Mouse (Mus musculus) lung, embryonic 14.5 days (tissue): ENCODE data around the gene Sfswap. TPM values are rescaled to one million over a fixed set of nuclear protein-coding genes. Genes with fewer than 3 reads are reported as not detected.

Experiments
- ATAC-seq: fragments of 200-750 bp; cut with Nextera tagmentation; 2 replicates; pipeline ENCODE4 v1.8.0; 2017; ENCODE audit warnings: mild to moderate bottlenecking, moderate TSS enrichment, moderate library complexity; ENCODE audit not compliant: insufficient read depth
- DNase-seq: peaks from one replicate; pipeline ENCODE4 v3.0.0-alpha.2; 2015
- H3K27ac ChIP-seq: fragments of 300-500 bp; sonication (generic); 2 replicates; pipeline ENCODE4 v1.5.1; 2014; ENCODE audit warnings: low read depth, mild to moderate bottlenecking, moderate library complexity
- H3K27me3 ChIP-seq: fragments of 300-500 bp; sonication (generic); 2 replicates; pipeline ENCODE4 v1.6.1; 2014; ENCODE audit warnings: low read length, control low read depth; ENCODE audit not compliant: insufficient read depth
- H3K36me3 ChIP-seq: fragments of 300-500 bp; sonication (generic); 2 replicates; pipeline ENCODE4 v1.6.1; 2014; ENCODE audit warnings: control low read depth; ENCODE audit not compliant: insufficient read depth
- H3K4me1 ChIP-seq: fragments of 300-500 bp; sonication (generic); 2 replicates; pipeline ENCODE4 v1.6.1; 2014; ENCODE audit warnings: antibody characterized with exemption, control low read depth; ENCODE audit not compliant: insufficient read depth
- H3K4me2 ChIP-seq: fragments of 300-500 bp; sonication (generic); 2 replicates; pipeline ENCODE4 v1.6.1; 2014; ENCODE audit warnings: mild to moderate bottlenecking
- H3K4me3 ChIP-seq: fragments of 300-500 bp; sonication (generic); 2 replicates; pipeline ENCODE4 v1.5.1; 2014; ENCODE audit warnings: low read depth, low read length
- H3K9ac ChIP-seq: fragments of 300-500 bp; sonication (generic); 2 replicates; pipeline ENCODE4 v1.6.1; 2014
- H3K9me3 ChIP-seq: fragments of 300-500 bp; sonication (generic); 2 replicates; pipeline ENCODE4 v1.6.1; 2016; ENCODE audit warnings: low read depth, low read length, control low read depth
- CTCF ChIP-seq: IDR thresholded peaks from 2 replicates; pipeline ENCODE4 v1.5.1; 2016; ENCODE audit warnings: antibody characterized with exemption, low read depth
- WGBS: fragments of 180-500 bp; shearing (Covaris S2); extraction: QIAGEN DNeasy Blood & Tissue Kit; methylation state at CpG from one replicate; pipeline ENCODE4 v1.1.7; 2014; 5-methylcytosine and 5-hydroxymethylcytosine counted together
- polyA plus RNA-seq: library from polyadenylated mRNA; unstranded; fragments of >200 nt; fragmentation: Nextera tagmentation; extraction: Ambion mirVana; gene quantifications from 2 replicates; pipeline ENCODE4 v1.2.1, GENCODE M21; 2014

Gene Sfswap
- polyA plus RNA-seq, 1 experiment from 2014 or later = 57.3 TPM

DNA sequence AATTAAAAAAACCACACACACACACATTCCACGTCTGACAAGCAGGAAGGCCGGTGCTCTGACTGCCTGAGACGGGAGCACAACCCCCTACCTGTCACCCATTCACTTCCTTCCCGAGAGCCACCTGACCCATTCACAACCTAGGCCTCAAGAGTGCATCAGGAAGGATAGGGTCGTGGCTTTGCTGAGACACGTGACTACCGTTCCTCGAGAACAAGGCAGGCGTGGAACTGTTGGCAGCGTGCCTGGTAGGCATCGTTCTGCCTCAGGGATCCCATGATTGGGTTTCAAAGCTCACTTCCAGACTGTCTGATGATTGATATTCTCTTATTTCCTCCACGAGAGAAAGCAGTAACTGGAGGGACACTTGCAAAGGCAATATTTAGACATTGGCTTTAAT, 77.2 kb downstream of the Sfswap start:
- Histone ChIP-seq H3K27me3 (peaks cover 23% of the 10 kb centered on the region), H3K9me3 (no peaks in the 10 kb centered on the region), H3K27ac (no peak overlapping the region), H3K9ac (no peak overlapping the region), H3K4me1 (no peaks in the 10 kb centered on the region), H3K4me3 (no peak overlapping the region), H3K4me2 (no peak overlapping the region), H3K36me3 (no peaks in the 10 kb centered on the region)
- TF ChIP-seq CTCF = no peak
- 37% methylated on average over 12 of the region's 12 CpGs for WGBS
- DNase-seq (peak; percentile 32), ATAC-seq (no peak)

DNA sequence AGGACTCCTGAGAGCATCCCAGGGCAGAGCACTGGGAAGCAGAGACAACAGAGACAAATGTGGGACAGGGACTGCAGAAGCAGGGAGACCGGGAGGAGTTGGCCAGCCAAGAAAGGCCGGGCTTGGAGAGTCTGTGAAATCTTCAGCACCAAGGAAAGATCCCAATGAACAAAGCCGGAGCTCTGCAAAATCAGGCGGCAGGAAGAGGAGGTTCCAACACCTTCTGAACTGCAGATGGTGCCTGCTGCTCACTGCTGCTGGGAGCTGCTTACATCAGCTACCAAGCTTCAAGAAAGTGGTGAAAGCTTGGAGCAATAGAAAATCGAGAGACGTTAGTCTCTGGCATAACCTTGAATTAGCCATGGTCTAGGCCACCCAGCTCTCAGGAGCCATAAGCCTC, 79.0 kb downstream of the Sfswap start:
- Histone ChIP-seq H3K27ac (no peak overlapping the region), H3K4me3 (no peak overlapping the region), H3K36me3 (no peaks in the 10 kb centered on the region), H3K4me1 (no peaks in the 10 kb centered on the region), H3K4me2 (no peak overlapping the region), H3K27me3 (peaks cover 36% of the 10 kb centered on the region), H3K9me3 (no peaks in the 10 kb centered on the region), H3K9ac (no peak overlapping the region)
- 9% methylated on average over 6 of the region's 6 CpGs for WGBS
- no peak for ATAC-seq
- no peak for TF ChIP-seq CTCF
- peak; percentile 67 for DNase-seq

DNA sequence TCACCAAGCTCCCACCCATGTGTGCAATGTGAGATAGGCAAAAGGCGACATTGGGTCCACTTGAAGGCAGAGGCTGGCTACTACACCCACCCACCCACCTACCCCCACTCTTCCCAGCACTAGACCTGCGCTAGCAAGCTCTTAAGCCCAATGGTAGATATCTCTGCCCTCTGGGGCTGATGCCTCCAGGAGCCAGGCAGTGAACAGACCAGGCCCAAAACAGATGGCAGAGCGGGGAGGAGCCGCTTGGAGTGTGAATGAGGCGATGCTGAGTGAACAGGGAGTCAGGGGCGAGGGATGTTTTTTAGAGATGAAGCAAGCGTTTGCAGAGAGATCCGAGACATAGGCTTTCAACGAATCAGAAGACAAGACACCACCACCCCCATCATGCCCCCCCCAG, 79.6 kb downstream of the Sfswap start:
- H3K9me3 ChIP-seq = no peaks in the 10 kb centered on the region
- H3K4me1 ChIP-seq = no peaks in the 10 kb centered on the region
- H3K4me2 ChIP-seq = no peak overlapping the region
- H3K27me3 ChIP-seq = peaks cover 41% of the 10 kb centered on the region
- WGBS = 50% methylated on average over 9 of the region's 9 CpGs
- no peaks in the 10 kb centered on the region for H3K36me3 ChIP-seq
- no peak overlapping the region for H3K9ac ChIP-seq
- DNase-seq (no peak), ATAC-seq (no peak)
- no peak for TF ChIP-seq CTCF
- H3K27ac ChIP-seq = no peak overlapping the region
- no peak overlapping the region for H3K4me3 ChIP-seq

DNA sequence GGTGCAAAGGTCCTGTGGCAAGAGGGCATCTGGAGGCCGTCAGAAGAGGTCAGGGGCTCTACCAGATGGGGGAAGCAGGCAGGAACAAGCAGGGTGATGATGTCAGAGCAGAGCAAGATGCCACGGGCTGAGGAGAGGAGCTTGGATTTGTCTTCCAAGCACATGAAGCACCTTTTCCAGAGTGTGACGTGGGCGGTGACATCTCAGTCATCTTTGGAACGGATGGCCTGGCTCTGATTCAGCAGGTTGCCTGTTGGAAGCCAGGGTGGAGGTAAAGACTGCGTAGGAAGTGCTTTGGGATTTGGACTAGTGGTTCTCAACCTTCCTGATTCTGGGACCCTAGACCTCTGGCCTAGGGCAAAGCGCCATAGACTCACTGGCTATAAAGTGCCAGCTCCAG, 80.0 kb downstream of the Sfswap start:
- TF ChIP-seq CTCF = no peak
- Histone ChIP-seq H3K27ac (no peak overlapping the region), H3K9me3 (no peaks in the 10 kb centered on the region), H3K4me3 (no peak overlapping the region), H3K4me1 (no peaks in the 10 kb centered on the region), H3K27me3 (peaks cover 41% of the 10 kb centered on the region), H3K9ac (no peak overlapping the region), H3K36me3 (no peaks in the 10 kb centered on the region), H3K4me2 (no peak overlapping the region)
- 60% methylated on average over 7 of the region's 7 CpGs for whole genome bisulfite sequencing
- ATAC-seq = no peak
- no peak for DNase-seq

DNA sequence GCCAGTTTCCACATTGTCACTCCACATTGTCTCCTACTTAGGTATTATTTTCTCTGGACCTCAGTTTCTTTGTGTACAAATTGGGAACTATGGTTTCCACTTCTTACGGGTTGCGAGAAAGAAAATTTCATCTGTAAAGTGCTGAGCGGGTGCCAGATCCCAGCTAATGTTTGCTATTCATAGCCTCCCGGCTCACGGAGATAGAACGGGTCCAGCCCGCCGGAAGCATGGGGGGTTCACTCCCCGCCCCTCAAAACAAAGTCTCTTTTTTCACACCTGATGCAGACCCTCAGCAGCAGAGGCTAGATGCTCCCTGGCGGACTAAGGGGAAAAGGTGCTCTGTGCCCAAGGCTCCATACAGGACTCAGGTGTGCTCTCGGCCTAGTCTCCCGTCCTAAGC, 82.3 kb downstream of the Sfswap start:
- DNase-seq (peak; percentile 22), ATAC-seq (peak; percentile 29)
- Histone ChIP-seq H3K36me3 (no peaks in the 10 kb centered on the region), H3K27ac (no peak overlapping the region), H3K9ac (no peak overlapping the region; the same call in 1 of the 2 replicates), H3K4me1 (no peaks in the 10 kb centered on the region), H3K27me3 (peaks cover 48% of the 10 kb centered on the region), H3K9me3 (no peaks in the 10 kb centered on the region), H3K4me2 (peak overlapping the region; percentile 100), H3K4me3 (peak overlapping the region; percentile 69)
- 3% methylated on average over 12 of the region's 12 CpGs for WGBS
- TF ChIP-seq CTCF = no peak

DNA sequence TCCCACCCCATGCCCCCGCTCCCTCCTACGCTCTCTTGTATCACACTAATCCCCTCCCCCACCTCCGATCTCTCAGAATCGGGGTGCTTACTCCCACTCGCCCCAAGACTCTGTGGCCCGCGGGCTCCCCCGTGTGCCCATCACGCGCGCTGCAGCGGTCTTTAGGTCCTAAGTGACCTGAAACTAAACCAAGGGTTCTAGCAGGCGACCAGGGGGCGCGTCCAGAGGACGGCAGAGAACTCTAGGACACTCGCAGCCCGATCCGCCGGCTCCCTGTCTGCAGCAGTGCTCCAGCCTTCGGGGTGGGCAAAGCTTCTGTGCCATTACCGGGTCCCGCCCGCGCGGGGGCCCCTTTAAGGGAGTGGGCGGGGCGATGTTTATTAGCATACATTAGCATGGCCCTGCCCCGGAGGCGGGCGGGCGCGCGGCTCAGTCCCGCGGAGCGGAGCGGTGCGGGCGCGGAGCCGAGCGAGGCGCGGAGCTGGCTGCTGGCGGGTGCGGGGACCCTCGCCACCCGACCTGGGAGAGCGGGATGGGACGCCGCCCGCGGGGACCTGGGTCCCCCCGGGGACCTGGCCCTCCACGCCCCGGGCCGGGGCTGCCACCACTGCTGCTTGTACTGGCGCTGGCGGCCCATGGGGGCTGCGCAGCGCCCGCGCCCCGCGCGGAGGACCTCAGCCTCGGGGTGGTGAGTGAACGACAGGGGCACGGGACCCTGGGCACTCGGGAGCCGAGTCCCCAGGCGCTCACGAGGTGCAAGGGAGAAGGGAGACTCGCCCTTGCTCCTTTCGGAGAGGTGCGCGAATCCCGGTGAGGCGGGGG, 83.0 kb downstream of the Sfswap start, which contains the start of gene Mmp17:
Gene Mmp17 (plus strand): TSS at position 409 of the 822 bp plus-strand sequence.
- WGBS = under 1% methylated on average over 80 of the region's 80 CpGs
- H3K27me3 ChIP-seq = peaks cover 48% of the 10 kb centered on the region
- peak; percentile 93 for DNase-seq

More for the DNA sequence above, 83.0 kb downstream of the Sfswap start, which contains the start of gene Mmp17:
- H3K36me3 ChIP-seq = no peaks in the 10 kb centered on the region
- peak within 1 kb of the TSS; percentile 54 for H3K9ac ChIP-seq
- H3K4me3 ChIP-seq = peak within 1 kb of the TSS; percentile 69
- H3K27ac ChIP-seq = no peak within 1 kb of the TSS
- H3K9me3 ChIP-seq = no peaks in the 10 kb centered on the region
- peak; percentile 93 for ATAC-seq
- H3K4me2 ChIP-seq = peak within 1 kb of the TSS; percentile 100
- peak; percentile 75 for TF ChIP-seq CTCF
- H3K4me1 ChIP-seq = no peaks in the 10 kb centered on the region
